Mouse (Mus musculus) layer of hippocampus, postnatal 36 days (tissue): ENCODE measurements around the gene Gm11444. TPM values are rescaled to one million over a fixed set of nuclear protein-coding genes. Genes with fewer than 3 reads are reported as not detected.

Experiments used
- DNase-seq, 2 experiments: peaks; one replicate each; pipeline ENCODE4 v3.0.0; 2022
- total RNA-seq, 2 experiments: library from RNA; stranded (reverse); gene quantifications; 2 replicates each; pipeline ENCODE4 v1.2.3; 2021

The Gm11444 gene
- total RNA-seq, 2 experiments from 2014 or later = not detected

DNA sequence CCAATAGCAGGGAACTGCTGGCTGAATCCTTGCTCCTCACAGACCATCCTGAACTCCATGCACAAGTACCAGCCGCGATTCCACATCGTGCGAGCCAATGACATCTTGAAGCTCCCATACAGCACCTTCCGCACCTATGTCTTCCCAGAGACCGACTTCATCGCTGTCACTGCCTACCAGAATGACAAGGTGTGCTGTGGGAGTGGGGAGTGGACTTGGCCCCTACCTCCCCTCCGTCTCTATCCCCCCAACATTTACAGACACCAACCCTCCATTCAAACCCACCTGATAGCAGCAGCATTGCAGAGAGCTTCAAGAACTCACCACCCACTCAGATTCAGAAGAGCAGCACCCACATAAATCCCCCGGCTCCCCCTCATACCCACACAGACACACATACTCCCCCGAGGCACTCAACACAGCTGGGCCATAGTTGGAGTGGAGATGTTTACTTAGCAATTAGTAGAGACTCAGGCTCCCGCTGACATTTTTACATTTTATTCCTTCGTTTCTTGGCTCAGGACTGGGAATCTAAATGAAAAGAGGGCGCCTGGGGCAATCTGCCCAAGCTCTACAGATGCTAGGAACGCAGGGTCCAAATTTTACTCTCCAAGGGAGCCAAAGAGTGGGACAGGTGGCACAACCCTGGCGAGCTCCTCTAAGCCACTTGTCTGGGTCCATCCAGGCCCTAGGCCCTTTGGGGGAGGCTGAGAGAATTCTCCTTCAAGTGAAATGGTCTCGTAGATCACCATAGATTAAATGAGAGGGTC is 14.2 kb downstream of the Gm11444 start:
- DNase-seq = no peak

DNA sequence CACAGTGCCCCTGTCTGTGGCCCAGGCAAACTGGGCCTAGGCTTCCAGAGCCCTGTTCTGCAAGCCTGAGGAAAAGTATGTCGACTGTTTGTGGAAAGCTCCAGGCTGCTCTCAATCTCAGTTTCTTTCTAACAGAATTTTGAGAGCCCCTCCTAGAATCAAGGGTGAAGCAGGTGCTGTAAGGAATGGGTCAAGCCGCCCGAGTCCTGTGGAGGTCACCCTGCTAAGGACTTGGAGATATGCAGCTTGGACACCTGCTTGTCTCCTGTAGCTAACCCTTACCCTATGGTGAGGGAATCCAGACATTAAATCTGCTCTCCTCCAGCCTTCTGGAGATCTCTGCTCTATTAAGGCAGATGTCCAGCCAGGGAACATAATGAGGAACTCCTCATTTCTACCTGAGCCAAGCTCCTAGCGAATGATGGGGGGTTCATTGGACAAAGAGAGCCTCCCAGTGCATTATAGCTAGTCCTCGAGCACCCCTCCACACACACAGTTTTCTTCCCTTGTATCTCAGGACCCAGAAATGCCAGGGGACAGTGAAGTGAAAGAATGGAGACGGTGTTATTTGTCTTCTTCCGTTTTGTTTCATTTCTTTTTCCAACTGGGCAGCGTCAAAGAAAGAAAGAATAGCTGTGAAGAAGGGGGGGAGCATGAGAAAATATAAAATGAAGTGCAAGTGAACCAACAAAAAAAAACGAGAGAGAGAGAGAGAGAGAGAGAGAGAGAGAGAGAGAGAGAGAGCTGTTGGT is 15.0 kb downstream of the Gm11444 start:
- DNase-seq = no peak

DNA sequence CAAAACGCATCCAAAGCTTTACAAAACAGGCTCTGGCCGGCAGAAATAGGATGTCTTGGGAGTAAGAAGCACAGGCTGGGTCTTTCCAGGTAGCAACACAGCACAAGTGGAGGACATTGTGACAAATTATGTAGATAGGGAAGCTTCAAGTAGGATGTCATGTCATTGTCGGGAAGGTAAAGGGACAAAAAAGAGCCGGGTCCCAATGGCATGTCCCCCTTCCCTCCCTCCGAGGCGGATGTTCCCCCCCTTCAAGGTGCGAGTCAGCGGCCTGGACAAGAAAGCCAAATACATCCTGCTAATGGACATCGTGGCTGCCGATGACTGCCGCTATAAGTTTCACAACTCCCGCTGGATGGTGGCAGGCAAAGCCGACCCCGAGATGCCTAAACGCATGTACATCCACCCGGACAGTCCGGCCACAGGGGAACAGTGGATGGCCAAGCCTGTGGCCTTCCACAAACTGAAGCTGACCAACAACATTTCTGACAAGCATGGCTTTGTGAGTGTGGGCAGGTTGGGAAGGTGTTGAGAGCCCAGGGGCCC is 15.7 kb downstream of the Gm11444 start:
- no peak for DNase-seq

DNA sequence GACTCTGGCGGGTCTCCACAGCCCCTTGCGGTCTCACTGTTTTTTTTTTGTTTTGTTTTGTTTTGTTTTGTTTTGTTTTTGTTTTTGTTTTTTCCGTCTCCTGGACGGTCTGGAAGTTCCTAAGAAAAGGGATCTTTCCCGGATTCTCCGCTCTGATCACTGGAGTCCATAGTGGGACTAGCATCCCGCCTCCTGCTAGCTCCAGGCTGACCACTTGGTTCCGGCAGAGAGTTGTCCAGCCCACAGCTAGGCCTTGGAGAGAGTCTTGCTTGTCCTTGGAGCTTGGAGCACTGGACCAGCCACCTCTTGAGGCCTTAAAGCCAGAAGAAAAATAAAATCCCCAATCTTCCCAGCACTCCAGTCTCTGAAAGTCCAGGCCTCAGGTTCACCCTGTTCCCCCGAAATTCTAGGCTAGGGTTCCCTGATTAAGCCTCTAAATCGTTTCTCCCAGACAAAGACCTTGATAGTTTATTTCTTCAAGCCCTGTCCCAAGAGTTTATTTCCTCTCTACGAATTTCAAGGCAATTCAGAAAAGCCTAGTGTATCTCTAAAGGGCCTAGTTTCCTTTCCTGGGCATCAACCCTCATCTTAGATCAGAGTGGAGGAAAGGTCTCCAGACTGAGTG is 16.3 kb downstream of the Gm11444 start:
- no peak for DNase-seq

DNA sequence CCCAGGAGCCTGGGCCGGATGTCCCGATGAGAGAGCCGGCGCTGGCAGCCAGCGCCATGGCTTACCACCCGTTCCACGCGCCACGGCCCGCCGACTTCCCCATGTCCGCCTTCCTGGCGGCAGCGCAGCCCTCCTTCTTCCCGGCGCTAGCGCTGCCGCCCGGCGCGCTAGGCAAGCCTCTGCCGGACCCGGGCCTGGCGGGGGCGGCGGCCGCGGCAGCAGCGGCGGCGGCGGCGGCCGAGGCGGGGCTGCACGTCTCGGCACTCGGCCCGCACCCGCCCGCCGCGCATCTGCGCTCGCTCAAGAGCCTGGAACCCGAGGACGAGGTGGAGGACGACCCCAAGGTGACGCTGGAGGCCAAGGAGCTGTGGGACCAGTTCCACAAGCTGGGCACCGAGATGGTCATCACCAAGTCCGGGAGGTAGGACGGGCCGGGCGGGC is 17.0 kb downstream of the Gm11444 start:
- DNase-seq = no peak

DNA sequence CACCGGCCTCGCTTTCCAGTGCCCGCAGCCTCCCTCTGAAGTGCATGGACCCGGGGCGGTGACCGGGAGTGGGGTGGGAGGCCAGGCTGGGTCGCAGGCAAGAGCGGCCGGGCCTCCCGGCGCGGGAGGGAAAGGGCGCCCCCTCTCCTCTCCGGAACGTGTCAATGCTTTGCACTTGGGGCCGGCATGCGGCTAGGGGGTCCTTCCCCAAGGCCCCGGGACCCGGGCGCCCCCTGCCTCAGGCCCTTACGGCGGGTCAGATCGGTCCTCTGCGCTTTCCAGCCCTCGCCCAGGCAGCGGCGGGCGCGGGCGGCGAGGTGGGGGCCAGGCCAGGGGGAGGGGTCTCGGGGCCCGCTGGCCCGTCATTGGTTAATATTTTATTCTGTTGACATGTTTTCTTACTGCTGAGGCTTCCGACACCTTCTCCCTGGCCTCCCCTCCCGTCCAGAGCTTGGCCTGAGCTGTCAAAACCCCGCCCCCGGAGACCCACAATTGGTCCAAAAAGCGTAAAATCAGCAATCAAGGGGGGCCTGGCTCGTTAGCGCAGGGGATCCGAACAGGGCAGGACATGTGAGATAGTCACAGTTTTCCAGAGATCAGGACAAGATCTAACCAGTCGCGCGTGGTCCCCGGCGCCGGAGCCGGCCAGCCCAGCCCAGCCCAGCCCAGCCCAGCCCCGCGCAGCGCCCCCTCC is 17.8 kb downstream of the Gm11444 start, which contains the start of gene Tbx2:
Gene Tbx2, plus strand, starts transcription at position 321 of the 694 bp plus-strand sequence.
- DNase-seq = no peak

DNA sequence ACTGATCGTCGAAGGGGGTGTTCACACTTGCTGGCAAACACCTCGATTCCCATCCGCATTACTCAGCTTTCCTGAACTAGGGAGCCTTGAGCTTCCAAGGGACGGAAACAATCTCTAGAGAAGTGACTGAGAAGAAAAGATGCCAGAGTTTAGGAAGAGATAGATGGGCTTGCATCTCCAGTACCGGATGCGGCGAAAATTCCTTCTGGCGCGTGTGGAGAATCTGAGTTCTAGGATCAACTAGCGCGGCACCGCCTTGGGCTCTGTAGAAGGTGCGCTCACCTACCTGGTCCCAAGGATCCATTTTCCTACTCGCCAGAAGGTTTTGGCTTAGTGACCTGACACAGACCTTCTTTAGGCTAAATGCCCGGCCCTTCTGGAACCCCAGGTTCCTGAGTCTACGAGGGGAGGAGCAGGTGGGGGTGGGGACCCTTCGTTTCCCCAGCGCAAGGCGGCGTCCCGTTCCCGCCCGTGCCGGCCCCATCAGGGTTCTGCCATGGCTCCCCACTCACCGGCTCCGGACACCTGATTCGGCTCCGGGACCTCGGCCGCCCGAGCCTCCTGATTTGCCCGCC is 18.4 kb downstream of the Gm11444 start:
- DNase-seq = no peak

DNA sequence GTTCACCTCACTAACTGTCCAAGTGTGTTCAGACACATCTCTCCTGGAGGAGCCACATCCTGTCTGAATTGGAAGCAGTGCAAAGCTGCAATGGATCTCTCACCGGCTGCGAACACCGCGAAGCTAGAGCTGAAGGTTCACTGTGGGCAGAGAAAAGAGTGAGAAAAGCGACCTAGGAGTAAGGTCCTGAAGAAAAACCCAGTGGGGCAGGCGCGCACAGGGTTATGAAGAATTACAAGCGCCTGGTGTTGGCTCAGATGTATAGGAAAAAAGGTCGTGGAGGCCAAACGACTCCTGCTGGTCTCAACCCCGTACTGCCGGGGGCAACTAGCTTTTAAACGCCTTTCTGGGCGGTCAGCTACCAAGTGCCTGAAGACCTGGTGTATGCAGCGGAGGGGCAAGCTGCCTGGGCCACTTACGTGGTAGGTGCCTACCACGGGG is 19.2 kb downstream of the Gm11444 start:
- no peak for DNase-seq

DNA sequence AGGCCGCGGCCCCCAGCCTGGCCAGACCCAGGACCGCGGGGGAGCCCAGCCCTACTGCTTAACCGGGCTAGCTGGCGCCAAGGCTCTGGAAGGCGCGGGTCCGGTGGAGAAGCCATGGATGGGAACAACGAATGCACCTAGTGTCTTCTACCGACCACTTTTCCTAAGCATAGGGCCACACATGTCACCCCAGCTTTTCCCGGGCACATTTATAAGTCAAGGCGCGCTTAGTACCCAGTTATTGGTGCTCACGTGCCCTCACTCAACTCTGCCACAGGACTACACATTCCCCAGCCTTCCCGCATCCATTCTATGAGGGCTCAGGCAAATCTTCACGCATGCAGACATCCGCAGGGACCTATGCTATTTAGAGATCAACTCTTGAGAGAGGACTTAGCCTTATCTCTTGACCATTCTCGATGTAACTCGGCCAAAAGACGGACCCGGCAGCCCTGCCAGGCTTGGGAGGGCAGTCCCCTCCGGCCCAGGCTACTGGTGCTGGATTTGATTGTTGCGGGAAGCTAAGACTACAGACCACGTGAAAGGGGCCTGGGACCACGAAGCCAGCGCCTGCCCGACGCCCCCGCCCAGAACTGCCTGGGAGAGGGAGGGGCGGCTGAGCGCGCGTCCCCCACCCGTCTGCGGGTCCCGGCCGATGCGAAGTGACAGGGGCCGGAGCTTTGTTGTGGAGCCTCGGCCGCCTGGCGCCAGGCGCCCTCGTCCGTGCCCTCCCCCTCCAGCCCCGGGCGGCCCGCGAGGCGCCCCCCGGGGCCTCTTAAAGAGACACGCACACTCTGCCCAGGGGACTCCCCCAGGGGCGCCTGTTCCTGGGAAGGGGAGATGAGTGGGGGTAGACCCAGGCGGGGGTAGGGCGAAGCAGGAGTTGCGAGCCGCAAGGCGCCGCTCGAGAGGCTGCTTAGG is 20.4 kb downstream of the Gm11444 start:
- no peak for DNase-seq

DNA sequence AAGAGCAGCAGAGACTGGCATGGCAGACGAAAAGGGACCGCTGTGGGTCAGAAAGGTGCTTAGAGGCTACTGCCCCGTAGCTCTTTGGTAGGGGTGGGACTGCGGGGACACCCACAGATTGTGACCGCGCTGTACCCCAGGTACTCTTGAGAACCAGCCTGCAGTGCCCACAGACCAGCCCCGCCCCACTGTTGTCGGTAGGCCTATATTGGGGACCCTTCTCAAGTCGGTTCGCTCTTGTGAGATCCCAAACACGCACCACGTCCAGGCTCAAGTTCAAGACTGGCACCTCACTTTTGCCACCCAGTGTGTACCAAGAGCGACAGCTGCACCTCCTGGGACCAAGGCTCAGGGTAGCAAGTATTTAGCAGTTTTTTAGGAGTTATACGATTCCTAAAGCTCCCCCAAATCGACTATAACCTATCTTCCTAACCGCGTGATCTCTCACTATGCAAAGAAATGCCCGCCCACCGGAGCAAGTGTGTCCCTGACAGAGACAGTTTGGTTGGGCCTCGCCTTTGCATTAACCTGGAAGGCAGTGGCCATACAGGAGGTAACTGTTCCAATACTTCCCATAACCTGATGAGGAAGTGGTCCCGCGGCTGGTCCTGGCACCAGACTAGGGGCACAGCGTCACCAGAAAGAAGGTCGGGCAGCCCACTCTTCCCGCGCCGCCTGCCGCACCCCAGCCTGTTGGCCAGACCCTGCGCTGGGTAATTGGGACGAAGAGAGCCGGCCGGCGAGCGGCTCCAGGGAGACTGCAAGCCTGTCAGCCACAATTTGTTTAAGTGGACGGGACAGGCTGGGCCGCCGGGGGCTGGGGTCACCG is 21.2 kb downstream of the Gm11444 start:
- DNase-seq = no peak

DNA sequence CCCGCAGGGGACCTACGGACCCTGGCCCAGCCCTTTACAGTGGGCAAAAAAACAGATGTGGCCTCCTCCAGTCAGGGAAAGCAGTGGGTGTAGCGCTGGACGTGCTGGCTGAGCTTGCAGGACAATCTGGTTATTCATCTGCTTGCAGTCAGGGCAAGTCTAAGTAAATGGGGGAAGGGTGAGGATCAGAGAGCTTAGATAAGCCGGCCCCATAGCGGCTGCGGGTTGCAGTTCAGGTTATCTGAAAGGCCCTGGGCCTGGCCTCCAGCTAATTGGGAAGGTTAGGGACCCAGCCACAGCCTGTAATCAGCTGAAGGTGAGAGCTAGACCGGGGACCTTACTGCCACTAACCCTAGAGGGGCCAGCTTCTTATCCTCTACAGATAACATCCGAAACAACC is 22.8 kb downstream of the Gm11444 start:
- DNase-seq = no peak

DNA sequence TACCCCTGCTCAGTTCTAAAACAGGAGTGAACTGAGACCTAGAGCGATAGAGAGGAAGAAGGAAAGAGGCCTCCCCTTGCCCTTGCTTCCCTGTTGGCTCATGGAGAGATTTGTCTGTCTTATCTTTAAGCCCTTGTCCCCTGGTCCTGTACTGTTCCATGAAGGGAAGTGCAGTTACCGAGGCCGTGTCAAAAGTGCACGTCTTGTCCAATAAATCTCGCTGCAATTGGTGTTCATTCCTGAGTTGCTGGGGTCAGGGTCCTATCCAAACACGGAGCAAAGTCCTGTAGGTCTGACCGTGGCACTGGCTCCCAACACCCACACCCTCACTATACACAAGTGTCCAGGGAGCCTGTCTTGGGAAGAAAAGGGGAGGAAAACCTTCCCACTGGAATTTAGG is 24.3 kb downstream of the Gm11444 start:
- DNase-seq = no peak

DNA sequence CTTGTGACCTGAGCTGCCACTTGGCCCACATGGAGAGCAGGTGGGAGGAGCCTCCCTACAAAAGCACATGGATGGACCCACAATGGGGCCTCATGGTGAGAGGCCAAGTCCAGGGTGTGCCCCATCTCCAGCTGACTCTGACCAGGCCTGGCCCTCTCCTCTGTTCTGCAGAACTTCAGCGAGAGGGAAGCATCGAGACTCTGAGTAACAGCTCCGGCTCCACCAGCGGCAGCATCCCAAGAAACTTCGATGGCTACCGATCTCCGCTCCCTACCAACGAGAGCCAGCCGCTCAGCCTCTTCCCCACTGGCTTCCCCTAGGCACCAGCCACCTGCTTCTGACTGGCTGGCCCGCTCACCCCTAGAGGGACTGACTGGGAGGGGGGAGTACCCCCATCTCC is 25.1 kb downstream of the Gm11444 start:
- no peak for DNase-seq

DNA sequence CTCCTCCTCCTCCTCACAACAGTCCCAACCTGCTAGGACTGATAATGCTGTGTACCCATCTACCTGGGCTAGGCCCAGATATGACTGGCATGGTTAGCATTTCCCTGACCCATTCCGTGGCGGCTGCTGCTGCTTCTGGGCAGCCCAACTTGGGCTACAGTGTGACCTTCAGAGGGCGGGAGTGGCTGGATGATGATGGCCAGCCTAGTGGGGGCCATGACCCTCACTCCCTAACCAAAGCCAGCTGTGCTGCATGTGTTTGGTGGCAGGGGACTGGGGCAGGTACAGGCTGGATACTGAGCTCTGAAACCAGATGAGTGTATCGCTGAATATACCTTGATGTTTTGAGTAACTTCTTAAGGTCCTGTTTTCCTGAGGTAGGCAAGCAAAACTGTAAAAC is 26.3 kb downstream of the Gm11444 start:
- DNase-seq = no peak

DNA sequence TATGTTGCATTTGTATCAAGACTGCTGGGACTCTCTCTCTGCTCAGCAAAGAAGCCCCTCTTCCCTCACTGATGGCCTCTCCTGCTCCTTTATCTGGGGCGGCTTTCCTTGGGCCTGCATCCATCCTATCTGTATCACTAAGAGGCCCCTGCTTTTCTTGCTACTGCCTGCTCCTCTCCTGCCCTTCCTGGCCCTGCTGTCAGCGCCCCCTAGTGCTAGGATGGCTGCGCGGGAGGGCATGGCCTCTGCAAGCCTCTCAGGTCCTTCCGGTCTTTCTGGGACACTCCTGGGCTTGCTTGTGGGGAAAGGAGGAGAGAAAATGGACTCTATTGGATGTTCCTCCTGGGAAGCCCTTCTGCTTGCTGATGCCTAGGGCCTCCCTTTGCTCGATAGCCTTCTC is 27.0 kb downstream of the Gm11444 start:
- peak in 1 of 2 experiments; percentile 57 for DNase-seq

DNA sequence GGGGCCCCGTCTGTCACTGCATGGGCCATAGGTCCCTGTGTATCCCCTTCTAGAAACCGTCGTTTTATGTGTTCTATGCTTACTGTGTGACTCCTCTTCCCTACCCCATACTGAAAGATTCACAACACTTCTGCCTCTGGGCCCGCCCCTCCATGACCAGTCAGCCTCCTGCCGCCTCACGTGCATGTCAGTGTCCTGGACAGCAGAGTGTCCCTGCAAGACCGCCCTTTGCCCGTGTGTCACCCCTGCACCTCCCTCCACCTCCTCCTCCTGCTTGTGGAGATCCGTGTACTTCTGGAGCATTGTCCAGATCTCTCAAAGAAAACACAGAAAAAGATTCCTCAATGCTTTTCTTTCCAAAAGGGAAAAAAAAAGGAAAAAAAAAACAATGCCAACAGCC is 28.5 kb downstream of the Gm11444 start:
- DNase-seq = no peak

DNA sequence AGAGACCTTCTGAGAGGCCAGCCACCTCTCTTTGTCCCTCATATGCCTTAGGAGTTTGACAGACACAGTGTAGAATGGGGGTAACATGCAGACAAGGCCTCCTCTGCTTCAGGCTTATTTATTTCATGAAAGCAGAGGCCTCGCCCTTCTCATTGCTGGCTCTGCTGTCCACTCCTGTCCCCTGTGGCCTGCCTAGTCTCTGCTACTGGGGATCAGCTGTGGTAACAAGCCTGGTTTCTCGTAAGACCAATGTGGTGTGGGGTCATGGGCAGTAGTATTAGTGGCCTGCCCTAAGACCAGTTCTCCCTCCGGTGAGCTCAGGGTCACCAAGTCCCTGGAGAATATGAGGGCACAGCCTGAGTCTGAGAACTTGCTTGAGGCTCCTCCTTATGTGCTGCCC is 29.2 kb downstream of the Gm11444 start:
- DNase-seq = no peak

DNA sequence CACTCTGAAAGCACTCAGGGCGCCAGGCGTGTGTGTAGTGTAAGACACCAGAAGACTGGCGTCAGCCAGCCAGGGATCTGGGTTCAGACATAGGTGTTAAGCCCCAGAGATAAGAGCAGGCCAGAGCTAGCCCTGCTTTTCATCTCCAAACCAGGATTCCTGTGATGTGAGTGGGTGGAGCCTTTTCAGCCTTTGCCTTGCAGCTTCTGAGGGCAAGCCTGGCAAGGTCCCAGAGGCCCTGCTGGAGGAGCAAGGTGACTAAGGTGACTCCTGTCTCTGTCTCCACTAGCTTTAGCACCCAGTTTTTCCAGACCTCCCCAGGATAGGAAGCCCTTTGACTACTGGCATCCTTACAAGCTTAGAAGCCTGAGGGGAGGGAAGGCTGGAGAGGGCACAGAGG is 31.7 kb downstream of the Gm11444 start:
- no peak for DNase-seq

DNA sequence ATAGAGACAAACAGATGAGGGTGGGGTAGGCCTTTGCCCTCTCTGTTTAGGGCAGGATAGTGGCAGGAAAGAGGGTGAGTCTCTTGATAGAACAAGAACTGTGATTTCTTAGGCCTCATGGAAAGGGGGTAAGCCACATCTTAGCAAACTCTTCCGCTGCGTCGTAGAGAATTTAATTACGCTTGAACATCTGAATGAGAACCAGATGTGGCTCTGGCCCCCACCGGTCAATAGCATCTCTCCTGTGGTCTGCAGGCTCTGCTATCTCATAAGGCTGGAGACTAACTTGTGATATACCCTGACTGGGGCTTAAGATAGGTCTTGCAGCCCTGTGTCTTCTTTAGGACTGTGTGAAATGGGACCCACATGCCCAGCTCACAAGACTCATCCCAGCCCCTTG is 33.7 kb downstream of the Gm11444 start:
- DNase-seq = no peak

DNA sequence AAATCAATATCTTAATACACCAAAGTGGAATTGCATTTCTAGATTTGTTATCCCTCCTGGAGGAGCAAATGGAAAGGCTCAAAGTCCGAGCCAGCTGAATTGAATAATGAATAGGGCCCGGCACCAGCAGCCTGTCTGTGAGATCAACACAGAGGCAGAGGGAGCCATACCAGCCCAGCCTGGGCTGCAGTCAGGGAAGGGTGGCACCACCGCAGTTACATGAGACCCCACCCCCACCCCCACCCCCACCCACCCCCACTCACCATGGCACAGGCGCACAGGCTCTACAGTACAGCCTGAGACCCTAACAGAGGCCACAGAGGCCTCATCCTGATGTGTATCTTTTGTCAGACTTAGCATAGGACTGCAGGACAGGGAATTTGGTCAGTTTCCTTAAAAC is 35.5 kb downstream of the Gm11444 start:
- DNase-seq = no peak
